10 mouse cellular contexts compared by ENCODE assay signal in the genomic region with DNA sequence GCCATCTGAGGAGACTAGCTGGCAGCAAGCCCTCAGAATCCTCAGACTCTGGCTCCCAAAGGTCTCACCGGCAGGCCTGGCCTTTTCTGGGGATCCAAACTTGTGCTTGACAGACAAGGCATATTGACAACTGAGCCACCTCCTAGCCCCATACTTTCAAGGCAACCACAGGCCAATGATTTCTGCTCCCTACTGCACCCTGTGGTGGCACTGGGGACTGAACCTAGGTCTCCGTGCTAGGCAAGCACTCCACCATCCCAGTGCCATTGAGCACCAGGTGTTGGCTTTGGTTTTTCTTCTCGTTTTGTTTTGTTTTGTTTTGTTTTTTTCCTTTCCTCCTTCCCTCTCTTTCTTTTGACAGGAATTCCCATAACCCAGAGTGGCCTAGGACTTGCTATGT. TPM values are rescaled to one million over a fixed set of nuclear protein-coding genes. Genes with fewer than 3 reads are reported as not detected.
DNase-seq lines count a peak whose midpoint lies in the region; ATAC-seq and TF ChIP-seq lines count a peak whose summit lies in the region.
"Had no signal": no experiment of that assay in that cellular context is flagged by ENCODE, and none has a peak within 500 bp of the region (broad histone marks: within the 10 kb centered on the region; RNA-seq: fewer than 3 reads in every experiment).

No protein-coding gene starts in this region.

- no peak overlapping the region for H3K27ac ChIP-seq in stomach, postnatal 0 days (replicated peaks)

- WGBS in stomach, postnatal 0 days: 76% methylated on average over 3 of the region's 3 CpGs

- no peak overlapping the region for H3K4me3 ChIP-seq in stomach, postnatal 0 days (ENCODE audit: low read depth, low read length)

- no peak for TF ChIP-seq EP300 in stomach, postnatal 0 days (optimal IDR thresholded peaks at IDR 0.05)

- no peaks in the 10 kb centered on the region for H3K27me3 ChIP-seq in stomach, postnatal 0 days (ENCODE audit: control insufficient read depth, insufficient read depth, low read length)

- H3K4me2 ChIP-seq in stomach, postnatal 0 days (replicated peaks; ENCODE audit: low read depth): no peak overlapping the region

- H3K9me3 ChIP-seq in stomach, postnatal 0 days (ENCODE audit: control insufficient read depth, low read length): no peaks in the 10 kb centered on the region

- no peak overlapping the region for H3K9ac ChIP-seq in stomach, postnatal 0 days (ENCODE audit: low read length)

- no peaks in the 10 kb centered on the region for H3K4me1 ChIP-seq in stomach, postnatal 0 days (replicated peaks; ENCODE audit: control insufficient read depth, insufficient read depth)

- no peak for ATAC-seq in stomach, postnatal 0 days (ENCODE audit: low FRiP score, low TSS enrichment)

- peak; percentile 15 for DNase-seq in kidney, postnatal 10 days
- no peak for DNase-seq in kidney, adult 8-10 months
- DNase-seq in thymus, postnatal 0 days (ENCODE audit: low spot score): peak; percentile 39
- no peak for DNase-seq in thymus, adult 18-20 months
- DNase-seq in ZHBTc4 (ENCODE audit: low read depth, low spot score): peak; percentile 66
- DNase-seq in stomach, postnatal 0 days (ENCODE audit: low spot score): peak; percentile 46
- no peak for DNase-seq in urinary bladder, postnatal 10 days (ENCODE audit: low spot score)
- DNase-seq: gastrocnemius, postnatal 25 days; right cerebral cortex, postnatal 25 days had no signal

- peaks cover 8% of the 10 kb centered on the region; the same call in 1 of the 2 replicates for H3K36me3 ChIP-seq in stomach, postnatal 0 days (ENCODE audit: control insufficient read depth, insufficient read depth, low read length)

- peak; percentile 64 for TF ChIP-seq CTCF in stomach, postnatal 0 days (IDR thresholded peaks at IDR 0.05; ENCODE audit: low read depth)

RNA-seq across cellular contexts. Expression of gene Kank2, which starts 10.0 kb away (rescaled TPM):
- polyA plus RNA-seq in thymus, postnatal 0 days (2015; fragmentation: Nextera tagmentation; extraction: Ambion mirVana): 1.8 and 2.0 TPM in 2 replicates
- 7.3 and 7.5 TPM in 2 replicates for polyA plus RNA-seq in stomach, postnatal 0 days (2015; fragmentation: Nextera tagmentation; extraction: Ambion mirVana)

RNA-seq across cellular contexts. Expression of gene Angptl8, which starts 26.7 kb away (rescaled TPM):
- 0.16 TPM in 1 of 2 replicates, not detected in the other for polyA plus RNA-seq in thymus, postnatal 0 days (2015; fragmentation: Nextera tagmentation; extraction: Ambion mirVana)
- polyA plus RNA-seq in stomach, postnatal 0 days (2015; fragmentation: Nextera tagmentation; extraction: Ambion mirVana): 2.1 and 2.2 TPM in 2 replicates
- polyA plus RNA-seq: neural tube, embryonic 11.5 days had no signal

RNA-seq across cellular contexts. Expression of gene Dock6, which starts 43.9 kb away (rescaled TPM):
- 5.3 and 5.9 TPM in 2 replicates for polyA plus RNA-seq in thymus, postnatal 0 days (2015; fragmentation: Nextera tagmentation; extraction: Ambion mirVana)
- 13.5 and 14.1 TPM in 2 replicates for polyA plus RNA-seq in stomach, postnatal 0 days (2015; fragmentation: Nextera tagmentation; extraction: Ambion mirVana)

RNA-seq across cellular contexts. Expression of gene Spc24, which starts 48.5 kb away (rescaled TPM):
- 136 and 144 TPM in 2 replicates for polyA plus RNA-seq in thymus, postnatal 0 days (2015; fragmentation: Nextera tagmentation; extraction: Ambion mirVana)
- 29.2 and 31.2 TPM in 2 replicates for polyA plus RNA-seq in stomach, postnatal 0 days (2015; fragmentation: Nextera tagmentation; extraction: Ambion mirVana)

Comparison
In these comparisons a context has a peak if more than half of its experiments do, and no peak if none do; other contexts are left out.
1. DNase-seq: peak in kidney, postnatal 10 days (single experiment), thymus, postnatal 0 days (single experiment), ZHBTc4 (single experiment) and stomach, postnatal 0 days (single experiment); none in kidney, adult 8-10 months (0 of 2), thymus, adult 18-20 months (0 of 2) and urinary bladder, postnatal 10 days (single experiment).